Mouse (Mus musculus): ENCODE measurements around the gene Mthfd1l.
"Not testable (repeated sequence)": the region's sequence is repeated elsewhere in the genome, so short reads cannot be mapped to it uniquely, and the experiment has no call there.

Gene Mthfd1l

GRCm38 (mm10) chr10:4047666-4048065 is 74.7 kb downstream of the Mthfd1l start:
- DNase-seq: no peak

DNA sequence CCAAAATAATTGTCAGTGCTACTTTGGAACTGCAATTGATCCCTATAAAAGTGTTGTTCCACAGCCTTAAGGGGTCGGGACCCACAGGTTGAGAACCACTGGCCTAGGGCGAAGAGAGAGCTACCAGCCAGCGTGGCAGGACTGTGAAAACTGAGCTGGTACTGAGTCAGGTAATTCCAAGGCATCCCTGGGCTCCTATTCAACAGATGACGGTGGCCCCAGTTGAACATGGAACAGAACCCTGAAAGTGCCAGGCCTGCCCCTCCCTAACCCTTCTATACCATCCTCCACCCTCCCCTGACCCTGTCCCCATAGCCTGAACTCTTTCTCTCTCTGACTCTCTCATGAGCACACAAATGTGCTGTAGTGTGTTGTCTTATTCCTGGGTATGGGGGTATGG is 77.3 kb downstream of the Mthfd1l start:
- no peak for DNase-seq

DNA sequence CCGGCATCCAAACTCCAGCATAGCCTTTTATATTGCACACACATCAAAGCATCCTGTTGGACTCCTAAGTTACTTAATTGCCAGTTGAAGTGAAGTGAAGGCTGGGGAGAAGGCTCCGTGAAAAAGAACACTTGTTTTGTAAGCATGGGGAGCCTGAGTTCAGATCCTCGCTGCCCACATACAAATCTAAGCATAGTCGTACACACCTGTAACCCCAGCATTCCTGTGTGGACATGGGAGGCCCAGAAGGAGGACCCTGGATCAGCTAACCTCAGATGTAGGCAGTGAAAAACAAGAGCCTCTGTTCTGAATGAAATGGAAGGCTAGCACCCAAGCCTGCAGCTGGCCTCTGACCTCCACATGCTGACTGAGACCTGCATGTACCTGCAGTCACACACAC is 79.8 kb downstream of the Mthfd1l start:
- no peak for DNase-seq

DNA sequence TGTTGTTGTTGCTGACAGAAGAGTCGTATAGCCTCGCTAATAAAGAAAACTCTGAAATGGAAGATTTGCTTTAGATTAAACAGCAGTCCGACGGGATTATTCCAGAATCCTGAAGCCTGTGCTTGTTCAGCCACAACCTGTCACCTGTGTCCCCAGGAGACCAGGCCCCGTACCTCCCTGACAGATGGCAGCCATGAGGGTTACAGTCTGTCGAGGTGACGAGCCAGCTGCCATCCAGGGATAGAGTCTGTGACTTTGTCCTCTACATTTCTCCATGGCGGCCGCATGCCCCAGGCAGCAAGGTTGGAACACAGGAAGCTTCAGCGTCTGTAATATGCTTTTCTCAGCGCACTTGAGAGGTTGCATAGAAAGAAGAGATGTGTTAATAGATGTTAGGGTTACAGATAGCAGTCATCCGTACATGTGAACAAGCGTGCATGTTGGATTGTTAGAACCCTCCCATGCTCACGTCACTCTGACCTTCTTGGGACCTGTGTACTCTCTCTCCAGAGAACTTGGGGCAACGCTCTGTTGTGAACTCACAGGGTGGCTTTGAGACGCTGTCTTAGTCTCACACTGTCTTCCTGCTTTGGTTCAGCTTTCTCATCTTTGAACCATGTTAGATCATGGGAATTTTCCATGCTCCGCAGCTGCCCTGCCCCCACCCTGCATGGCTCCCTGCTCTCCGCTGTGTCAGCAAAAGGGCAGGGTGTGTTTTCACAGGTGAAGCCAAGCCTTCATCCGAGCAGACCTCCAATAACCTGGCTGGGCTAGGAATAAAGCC is 80.6 kb downstream of the Mthfd1l start:
- peak; percentile 6 to 7 for DNase-seq

DNA sequence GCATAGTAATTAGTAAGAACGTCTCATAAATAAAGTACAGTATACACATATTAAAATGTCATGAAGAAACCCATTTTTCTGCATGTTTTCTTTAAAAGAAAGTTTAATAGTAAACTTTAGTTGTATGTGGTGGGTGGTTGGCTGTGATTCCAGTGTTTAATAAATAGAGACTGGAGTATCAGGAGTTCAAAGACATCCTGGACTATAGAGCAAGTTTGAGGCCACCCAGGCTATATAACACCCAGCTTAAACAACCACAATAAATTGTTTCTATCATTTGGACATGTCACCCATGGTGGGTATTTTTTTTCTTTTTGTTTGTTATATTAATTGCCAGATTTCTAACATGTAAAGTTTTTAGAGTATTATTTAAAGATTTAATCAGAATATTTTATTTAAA is 81.7 kb downstream of the Mthfd1l start:
- no peak for DNase-seq

DNA sequence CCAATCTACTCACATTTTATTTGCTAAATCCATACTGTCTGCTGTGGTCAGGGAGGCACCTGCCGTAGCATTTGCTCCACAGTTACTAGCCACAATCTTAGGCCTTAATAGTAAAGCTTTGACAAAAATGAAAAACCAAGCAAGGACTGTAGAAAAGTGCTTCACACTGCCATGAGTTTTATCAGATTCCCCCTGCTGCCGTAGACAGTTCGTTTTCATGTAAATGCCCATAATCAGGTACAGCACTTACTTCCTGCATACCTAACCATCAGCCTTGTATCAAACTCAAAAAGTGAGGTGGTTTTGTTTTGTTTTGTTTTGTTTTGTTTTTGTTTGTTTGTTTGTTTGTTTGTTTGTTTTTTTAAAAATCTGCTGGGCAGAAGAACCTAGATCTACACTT is 84.5 kb downstream of the Mthfd1l start:
- DNase-seq: no peak

- DNase-seq: no peak
Observed at GRCm38 (mm10) chr10:4057832-4058231, 84.9 kb downstream of the Mthfd1l start.

- no peak for DNase-seq
Observed at GRCm38 (mm10) chr10:4061071-4061987, 88.4 kb downstream of the Mthfd1l start.

DNA sequence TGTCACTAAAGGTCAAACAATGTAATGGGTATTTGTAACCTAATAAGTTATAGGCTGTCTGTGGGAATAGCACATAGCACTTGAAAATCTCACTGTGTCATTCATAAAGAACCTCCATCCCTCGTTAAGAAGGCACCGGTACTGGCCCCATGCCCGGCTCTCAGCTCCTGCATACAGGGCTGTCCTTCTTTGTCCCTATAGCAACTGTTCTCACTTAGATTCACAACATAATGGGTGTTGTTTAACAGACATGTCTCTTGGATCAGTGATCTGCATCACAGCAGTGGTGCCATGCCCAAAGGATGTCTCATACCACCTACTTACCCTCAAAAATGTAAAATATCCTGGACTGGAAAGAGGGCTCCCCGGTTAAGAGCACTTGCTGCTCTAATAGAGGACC is 90.6 kb downstream of the Mthfd1l start:
- DNase-seq: no peak

DNA sequence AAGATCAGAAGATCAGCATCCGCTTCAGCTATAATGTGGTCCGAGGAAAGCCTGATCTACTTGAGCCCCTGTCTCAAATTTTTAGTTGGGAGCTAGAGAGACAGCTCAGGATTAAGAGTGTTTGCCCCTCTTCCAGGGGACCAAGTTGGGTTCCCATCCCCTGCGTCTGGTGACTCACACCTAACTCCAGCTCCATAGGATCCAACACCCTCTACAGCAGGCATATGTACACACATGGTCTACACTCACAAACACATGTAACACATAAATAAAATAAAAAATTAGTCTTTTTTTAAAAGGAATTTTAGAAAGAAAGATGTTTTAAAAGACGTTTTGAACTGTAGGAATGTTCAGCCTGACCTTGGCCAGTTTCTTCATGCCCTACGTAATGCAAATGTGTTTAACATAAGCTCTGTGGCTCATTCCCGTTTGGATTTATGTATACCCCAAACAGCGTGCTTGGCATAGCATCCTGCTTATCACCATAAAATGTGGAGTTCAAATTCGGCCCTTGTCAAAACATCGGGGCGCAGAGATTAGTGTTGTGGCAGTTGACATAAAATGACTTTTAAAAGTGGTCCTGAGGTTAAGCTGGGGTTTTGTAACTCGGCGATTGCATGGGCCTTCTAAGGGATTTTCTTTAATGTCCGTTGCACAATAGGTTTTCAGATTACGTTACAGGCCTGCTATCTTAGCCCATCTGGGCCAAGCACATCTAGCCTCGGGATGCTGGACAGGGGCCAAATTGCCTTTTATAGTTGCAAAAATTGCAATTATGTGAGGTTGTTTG is 92.6 kb downstream of the Mthfd1l start:
- peak; percentile 15 to 36 for DNase-seq

- DNase-seq: no peak
Observed at GRCm38 (mm10) chr10:4069258-4069826, 96.4 kb downstream of the Mthfd1l start.

DNA sequence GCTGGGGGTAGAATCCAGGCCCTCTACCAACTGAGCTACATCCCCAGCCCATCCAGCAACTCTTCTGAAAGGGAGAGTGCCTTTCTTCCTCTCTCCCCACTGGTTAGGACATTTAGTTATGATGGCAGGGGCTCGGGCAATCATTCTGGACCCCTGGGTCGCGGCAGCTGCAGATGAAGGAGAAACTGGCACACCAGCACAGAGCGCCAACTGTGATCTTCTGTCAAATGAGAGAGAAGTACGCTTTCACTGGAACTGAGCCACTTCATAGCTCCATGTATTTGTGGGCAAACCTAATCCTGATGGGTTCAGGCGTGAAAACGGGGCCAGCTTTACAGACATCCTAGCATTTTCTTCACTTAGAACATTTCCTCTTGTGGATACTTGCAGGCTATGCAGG is 97.1 kb downstream of the Mthfd1l start:
- DNase-seq: no peak

DNA sequence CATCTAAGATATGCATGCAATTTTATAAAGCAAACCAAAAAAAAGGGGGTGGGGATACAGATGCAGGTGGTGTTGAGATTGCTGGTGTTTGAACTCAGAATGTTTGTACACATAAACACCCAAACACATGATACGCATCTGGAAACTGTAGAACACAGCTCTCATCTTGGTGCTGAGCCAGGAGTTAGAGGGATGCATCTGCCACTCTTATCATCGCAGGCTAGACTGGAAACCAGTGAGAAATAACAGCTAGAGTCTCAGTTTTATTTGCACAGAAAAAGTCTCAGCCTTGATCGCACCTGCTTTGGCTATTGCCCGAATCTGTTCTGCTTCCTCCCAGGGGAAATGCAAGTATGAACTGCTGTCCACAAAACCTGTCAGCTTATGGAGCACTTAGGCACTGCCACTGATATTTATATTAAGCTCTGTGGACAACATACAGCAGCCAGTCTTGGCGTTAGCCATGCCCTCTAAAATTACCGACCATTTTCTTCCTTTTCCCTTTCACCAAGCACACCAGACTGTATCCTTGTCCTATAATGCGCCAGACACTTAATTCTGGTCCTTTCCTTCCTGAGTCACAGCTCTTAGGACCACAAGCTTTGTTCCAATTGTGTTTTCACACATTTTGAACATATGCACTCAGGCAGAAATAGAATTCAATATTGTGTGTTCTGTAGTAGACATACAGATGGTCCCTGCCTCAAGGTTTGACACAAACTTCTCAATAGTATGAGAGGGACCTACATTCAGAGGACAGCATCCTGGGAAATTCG is 98.3 kb downstream of the Mthfd1l start:
- DNase-seq: no peak

- no peak for DNase-seq
Observed at GRCm38 (mm10) chr10:4071845-4072345, 99.0 kb downstream of the Mthfd1l start.

GRCm38 (mm10) chr10:4072491-4072890 is 99.6 kb downstream of the Mthfd1l start:
- DNase-seq: not testable (repeated sequence)

DNA sequence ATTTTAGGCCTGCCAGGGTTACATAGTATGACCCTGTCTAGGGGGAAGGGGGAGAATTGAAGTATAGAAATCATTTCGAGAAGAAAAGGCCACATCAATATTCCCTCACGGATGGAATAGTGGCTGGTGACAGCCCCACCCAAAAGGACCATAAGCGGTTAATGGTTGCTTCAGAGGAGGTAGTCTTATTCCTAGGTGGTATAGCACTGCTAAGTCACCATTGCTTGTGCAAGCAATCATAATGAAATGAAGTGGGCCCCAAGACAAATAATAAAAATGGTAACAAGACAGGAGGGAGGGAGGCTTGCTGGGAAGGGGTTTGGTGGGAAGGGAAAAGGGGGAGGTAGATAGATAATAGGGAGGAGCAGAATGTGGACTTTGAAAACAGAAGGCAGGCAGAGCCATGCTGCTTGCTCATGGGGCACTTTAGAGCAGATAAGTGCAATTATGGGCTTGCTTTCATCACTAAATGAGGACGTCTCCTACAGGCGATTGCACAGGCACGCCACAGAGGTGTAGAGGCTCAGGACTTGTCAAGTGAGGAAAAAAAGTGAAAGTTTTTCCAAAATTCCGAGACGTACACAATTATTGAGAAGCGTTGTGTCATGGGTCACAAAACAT is 105.4 kb downstream of the Mthfd1l start:
- no peak for DNase-seq

- DNase-seq: peak in 1 of 2 experiments; percentile 36
Observed at GRCm38 (mm10) chr10:4078979-4079630, 106.2 kb downstream of the Mthfd1l start.

DNA sequence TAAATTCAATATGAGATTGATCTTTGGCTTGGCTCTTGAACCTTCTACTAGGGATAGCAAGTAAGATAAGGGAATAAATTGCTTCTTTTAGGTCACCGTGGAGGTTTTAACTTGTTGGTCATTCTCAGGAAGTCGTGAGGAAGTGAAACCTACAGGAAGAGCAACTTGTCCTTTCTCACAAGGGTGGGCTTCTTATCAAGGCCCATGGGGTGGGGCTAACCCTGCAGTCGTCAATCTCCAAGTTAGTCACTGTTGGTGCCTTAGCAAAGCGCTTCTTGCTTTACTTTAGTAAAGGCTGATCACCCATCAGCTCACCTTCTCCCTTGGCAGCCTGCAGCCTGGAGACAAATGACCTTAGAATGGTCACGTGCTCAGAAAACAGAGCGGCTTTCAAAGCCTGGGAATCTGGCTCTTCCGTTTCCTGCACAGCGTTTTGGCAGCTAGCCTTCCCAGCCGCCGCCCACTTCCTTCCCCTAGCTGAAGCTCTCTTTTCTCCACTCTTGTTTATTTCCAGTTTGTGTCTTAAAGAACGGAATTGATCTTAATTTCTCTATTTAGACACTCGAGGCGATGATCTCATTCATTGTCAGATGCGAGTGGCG is 106.8 kb downstream of the Mthfd1l start:
- peak; percentile 80 to 82 for DNase-seq

DNA sequence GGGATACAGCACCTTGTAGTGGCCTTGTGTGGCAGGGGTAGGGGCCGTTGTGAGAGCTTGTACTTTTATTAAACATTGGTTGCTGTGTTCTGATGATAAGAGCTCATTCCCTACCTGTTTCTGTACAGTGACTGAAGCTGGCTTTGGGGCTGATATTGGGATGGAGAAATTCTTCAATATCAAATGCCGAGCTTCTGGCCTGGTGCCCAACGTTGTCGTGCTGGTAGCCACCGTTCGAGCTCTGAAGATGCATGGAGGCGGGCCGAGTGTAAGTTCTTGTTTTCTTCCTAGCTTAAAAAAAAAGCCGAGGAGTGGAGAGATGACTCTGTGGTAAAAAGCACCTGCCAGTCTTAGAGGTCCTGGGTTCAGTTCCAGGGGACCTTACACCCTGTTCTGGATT is 110.7 kb downstream of the Mthfd1l start:
- DNase-seq: no peak

DNA sequence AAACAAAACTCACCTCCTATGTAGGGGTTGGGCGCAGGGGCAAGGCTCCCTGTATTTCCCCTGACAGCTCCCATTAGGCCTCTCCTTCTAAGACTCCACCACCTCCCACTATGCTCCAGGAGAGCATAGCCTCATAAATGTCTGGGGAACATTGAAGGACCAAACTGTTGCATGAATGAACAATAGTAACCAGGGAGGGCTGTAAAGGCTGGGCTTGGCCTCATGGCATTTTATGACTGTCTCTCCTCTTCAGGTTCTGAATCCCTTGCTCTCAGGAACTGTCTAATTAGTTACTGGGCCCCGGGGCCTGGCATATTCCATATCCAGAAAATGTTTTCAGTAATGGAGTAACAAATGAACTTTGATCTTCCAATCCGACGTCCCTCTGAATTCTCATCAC is 112.0 kb downstream of the Mthfd1l start:
- no peak for DNase-seq
